Mouse (Mus musculus): Measurements from ENCODE around the gene Qprt. TPM values are rescaled to one million over a fixed set of nuclear protein-coding genes. Genes with fewer than 3 reads are reported as not detected.
"Not testable (repeated sequence)": the region's sequence is repeated elsewhere in the genome, so short reads cannot be mapped to it uniquely, and the experiment has no call there.

Qprt gene
- total RNA-seq, 2 experiments from 2014 or later = 4.6 to 5.2 TPM

- DNase-seq (ENCODE audit: low spot score in 2 of 2) = no peak
Measured at GRCm38 (mm10) chr7:127099528-127099927, 22.5 kb downstream of the Qprt start.

GRCm38 (mm10) chr7:127098950-127099349 is 23.1 kb downstream of the Qprt start:
- DNase-seq (ENCODE audit: low spot score in 2 of 2) = no peak

GRCm38 (mm10) chr7:127098521-127098920 is 23.5 kb downstream of the Qprt start:
- DNase-seq (ENCODE audit: low spot score in 2 of 2) = no peak

DNA sequence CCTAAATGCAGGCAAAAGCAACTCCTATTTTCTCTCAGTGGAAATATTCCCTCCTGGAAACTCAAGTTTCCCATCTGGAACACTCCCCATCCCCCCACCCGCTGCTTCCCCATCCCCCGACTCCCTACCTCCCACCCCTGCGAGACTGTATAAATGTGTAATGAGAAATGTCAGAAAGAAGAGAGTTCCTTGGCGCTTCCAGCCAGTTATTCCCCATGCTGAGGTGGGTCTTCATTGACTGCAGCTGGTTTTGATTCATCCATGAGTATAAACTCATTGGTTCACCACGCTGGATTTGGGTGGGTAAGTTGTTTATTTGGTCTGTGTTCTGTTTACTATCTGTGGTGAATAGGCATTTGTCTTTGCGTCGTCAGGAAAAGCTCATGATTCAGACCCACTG is 25.6 kb downstream of the Qprt start:
- DNase-seq (ENCODE audit: low spot score in 2 of 2) = no peak

DNA sequence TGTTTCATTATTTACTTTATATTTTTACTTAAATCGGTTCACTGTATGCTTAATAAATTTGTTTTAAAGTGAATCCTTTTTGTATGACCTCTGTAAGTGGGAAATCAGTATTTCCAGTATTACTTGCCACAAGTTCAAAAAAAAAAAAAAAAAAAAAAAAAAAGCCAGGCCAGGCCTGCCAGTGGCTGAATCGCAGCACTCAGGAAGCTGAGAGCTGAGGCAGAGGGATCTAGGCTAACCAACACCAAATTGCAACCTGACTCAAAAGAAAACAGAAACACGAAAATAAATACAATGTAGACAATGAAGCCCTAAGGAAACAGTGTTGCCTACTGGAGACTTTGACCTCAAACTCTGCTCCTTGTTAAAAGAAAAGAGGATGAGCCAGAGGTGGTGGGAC is 28.1 kb downstream of the Qprt start:
- DNase-seq (ENCODE audit: low spot score in 2 of 2) = no peak

- DNase-seq (ENCODE audit: low spot score in 2 of 2) = peak in 1 of 2 experiments; percentile 22
Measured at GRCm38 (mm10) chr7:127091114-127091896, 30.7 kb downstream of the Qprt start, which contains the start of gene AI467606. Gene AI467606, plus strand, starts transcription at chr7:127091359.

DNA sequence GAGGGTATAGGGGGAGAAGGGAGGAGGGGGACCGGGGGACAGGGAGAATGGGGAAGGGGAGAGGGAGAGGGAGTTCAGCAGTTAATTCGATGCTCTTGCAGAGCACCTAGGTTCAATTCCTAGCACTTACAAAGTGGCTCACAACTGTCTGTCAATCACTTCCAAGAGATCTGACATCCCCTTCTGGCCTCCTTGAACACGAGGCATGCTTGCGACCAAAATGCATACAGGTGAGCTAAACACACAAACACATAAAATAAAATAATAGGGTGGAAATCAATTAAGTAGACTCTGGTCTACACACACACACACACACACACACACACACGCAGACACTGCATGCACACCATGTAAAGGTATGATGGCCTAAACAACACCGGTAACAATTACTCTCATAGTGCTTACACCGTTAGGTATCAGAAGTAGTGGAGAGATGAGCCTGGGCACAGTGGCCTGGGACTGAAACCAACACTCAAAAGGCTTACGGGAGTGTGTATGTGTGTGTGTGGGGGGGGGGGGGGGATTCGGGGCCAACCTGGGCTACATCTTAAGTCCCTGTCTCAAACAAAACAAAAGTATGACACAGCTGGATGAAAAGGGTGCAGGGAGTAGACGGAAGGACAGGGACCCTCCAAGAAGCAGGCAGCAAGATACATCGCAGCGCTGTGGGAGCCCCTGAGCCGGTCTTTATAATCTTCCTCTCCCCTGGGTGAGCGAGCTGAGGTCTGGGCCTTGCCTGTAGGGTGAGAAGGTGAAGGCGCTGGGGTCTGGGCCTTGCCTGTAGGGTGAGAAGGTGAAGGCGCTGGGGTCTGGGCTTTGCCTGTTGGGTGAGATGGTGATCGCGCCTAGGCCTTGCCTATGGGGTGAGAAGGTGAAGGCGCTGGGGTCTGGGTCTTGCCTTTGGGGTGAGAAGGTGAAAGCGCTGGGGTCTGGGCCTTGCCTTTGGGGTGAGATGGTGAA is 31.6 kb downstream of the Qprt start:
- no peak for DNase-seq (ENCODE audit: low spot score in 2 of 2)

DNA sequence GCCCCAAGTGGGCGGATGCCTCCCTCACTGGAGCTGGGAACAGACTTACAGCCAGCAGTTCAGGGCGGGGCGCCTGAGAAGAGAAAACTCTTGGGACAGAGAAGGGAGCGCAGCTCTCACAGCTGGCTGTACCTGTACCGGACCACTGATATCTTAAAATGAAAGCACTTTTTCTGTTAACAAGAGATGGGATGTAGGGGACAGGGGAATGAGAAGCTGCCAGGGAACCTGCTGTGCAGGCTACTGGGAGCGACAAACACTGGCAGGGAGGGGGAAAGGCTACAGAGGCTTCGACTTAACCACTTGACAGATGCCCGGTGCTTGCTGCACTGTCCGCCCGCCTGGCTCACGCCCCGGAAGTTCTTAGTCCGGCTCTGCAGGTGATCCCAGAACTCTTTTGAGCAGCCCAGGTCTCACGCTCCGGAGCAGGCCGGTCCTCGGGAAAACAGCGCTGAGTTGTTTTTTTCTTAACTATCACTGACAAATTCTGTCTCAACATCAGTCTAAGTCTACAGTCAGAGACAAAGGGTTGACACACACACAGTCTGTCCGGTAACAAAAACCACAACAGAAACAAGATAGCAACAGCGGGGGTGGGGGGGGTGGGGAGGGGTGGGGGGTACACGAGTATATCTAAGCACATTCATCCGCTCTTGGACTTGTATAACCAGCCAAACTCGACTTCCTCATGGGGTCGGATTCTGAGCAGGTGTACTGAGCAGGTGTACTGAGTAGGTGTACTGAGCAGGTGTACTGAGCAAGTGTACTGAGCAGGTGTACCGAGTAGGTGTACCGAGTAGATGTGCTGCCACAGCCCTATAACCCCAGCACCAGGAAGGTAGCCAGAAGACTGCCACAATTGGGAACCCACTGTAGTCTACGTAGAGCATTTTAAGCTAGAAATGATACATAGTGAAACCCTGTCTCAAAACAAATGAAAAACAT is 32.9 kb downstream of the Qprt start:
- DNase-seq (ENCODE audit: low spot score in 2 of 2) = no peak

DNA sequence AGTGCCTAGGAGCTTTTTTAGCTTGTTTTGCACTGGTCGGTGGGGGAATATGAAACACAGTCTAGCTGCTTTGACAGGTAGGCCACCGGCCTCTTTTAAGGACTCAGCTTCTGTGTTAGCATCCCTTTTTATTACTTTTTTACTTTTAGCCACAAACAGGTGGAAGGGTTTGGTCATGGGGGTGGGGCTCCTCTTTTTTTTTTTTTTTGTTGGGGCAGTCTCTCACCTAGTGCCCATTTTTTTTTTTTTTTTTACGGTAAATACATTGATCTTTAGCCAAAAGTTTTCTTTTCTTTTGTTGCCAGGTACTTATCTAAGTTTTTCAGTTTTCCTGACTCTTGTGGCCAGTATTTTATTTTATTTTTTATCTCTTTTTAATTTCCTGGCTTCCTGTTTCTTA is 33.9 kb downstream of the Qprt start:
- no peak for DNase-seq (ENCODE audit: low spot score in 2 of 2)

DNA sequence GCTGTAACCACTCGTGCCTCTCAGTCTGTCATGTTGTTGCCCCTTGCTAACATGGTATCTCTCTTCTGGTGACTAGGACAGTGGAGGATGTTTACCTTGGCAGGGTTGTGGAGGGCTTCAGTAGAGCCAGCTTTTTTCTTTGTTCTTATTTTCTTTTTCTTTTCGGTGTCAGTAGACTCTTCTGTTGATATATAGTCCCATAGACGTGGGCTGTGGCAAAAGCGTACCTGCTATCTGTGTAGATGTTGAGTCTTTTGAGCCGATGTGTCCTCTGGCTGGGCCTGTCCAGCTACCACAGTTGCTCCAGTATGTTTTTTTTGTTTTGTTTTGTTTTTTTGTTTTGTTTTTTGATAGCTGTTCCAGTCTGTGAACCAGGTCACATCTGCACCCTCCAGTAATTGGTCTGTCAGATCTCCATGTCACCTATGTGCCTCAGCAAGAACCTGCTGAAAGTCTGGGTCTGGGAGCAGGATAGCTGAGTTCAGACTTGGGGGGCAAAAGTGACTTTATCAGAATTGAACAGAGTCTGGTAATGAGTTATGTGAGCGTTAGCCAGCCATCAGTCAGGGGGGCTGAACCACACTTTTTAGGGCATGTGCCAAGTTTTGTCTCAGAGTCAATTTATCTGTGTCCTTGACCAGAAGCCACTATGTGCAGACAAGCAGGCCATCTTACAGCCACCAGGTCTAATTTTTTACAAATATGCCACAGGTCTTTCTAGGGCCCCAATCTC is 34.6 kb downstream of the Qprt start, which contains the start of gene Zg16:
Gene Zg16, minus strand, starts transcription at position 51 of the 733 bp plus-strand sequence.
- DNase-seq (ENCODE audit: low spot score in 2 of 2) = not testable (repeated sequence)

- DNase-seq (ENCODE audit: low spot score in 2 of 2) = not testable (repeated sequence)
Measured at GRCm38 (mm10) chr7:127085751-127086150, 36.3 kb downstream of the Qprt start.

GRCm38 (mm10) chr7:127084794-127085193 is 37.2 kb downstream of the Qprt start:
- DNase-seq (ENCODE audit: low spot score in 2 of 2) = no peak

- DNase-seq (ENCODE audit: low spot score in 2 of 2) = no peak
Measured at GRCm38 (mm10) chr7:127083689-127084088, 38.3 kb downstream of the Qprt start.

DNA sequence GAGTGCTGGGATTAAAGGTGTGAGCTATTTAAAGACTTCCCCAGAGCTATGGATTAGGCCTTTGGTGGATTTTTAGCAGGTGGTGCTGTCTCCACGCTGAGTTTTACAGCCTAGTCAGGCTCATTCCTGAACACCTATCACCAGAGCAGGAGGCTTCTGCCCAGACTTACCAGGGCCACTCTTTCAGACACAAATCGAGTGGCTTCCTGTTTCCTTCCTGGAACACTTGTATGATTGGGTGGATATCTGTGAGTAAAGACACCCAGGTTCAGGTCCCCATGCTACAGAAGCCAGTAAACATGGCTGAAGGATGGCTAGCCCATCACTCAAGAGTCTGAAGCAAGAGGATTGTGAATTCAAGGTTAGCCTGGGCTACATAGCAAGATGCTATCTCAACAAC is 39.0 kb downstream of the Qprt start:
- DNase-seq (ENCODE audit: low spot score in 2 of 2) = no peak

DNA sequence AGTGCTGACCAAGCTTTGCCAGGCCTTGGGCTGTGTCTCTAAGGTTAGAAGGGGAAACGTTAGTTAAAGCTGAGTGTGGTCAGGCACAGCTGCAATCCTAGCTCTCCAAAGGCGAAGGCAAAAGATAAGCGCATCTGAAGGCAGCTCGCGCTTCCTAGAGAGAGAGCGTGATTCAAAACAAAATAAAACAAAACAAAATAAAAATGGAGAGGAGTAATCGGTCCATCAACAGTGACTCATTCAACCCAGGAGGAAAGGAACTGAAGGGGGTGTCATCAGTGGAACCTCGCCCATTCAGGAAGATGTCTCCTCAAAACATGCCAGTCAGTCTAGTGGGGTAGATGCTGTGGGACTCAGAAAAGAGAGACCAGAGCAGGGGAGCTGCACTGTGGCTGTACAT is 39.8 kb downstream of the Qprt start:
- no peak for DNase-seq (ENCODE audit: low spot score in 2 of 2)

DNA sequence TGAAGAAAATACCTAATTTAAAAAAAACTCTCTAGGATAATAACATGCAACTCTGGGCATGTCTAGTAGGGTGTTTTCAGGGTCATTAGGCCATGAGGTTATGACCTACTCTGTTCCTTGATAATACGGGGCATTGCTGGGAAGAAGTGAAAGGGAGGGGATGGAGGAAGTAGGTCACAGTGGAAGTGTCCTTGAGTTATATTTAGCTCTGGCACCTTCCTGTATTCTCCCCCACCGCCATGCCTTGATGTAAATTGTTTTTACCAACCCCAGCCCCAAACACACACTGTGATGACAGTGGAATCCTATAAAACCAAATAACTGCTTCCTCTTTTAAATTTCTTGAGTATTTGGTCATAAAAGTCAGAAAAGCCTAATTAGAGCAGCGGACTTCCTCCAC is 42.0 kb downstream of the Qprt start:
- no peak for DNase-seq (ENCODE audit: low spot score in 2 of 2)

- DNase-seq (ENCODE audit: low spot score in 2 of 2) = no peak
Measured at GRCm38 (mm10) chr7:127077692-127078091, 44.3 kb downstream of the Qprt start.

DNA sequence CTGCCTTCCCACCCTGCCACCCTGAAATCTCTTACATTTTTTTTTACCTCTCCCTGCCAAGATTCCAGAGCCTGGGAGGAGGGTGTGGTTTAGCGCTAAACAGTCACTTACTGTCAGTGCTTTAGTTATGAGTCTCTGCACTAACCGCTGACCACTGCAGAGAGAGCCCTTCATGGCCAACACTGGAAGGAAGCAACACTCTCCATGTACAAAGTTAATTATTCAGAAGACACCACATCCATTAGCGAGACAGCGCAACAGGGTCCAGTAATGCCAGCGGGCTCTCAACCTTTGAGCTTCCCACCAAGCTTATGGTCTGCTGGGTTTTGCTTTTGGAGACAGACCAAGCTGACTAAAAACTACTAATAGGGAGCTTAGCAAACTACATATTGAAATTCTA is 45.8 kb downstream of the Qprt start:
- DNase-seq (ENCODE audit: low spot score in 2 of 2) = no peak

- no peak for DNase-seq (ENCODE audit: low spot score in 2 of 2)
Measured at GRCm38 (mm10) chr7:127073221-127073620, 48.8 kb downstream of the Qprt start.

DNA sequence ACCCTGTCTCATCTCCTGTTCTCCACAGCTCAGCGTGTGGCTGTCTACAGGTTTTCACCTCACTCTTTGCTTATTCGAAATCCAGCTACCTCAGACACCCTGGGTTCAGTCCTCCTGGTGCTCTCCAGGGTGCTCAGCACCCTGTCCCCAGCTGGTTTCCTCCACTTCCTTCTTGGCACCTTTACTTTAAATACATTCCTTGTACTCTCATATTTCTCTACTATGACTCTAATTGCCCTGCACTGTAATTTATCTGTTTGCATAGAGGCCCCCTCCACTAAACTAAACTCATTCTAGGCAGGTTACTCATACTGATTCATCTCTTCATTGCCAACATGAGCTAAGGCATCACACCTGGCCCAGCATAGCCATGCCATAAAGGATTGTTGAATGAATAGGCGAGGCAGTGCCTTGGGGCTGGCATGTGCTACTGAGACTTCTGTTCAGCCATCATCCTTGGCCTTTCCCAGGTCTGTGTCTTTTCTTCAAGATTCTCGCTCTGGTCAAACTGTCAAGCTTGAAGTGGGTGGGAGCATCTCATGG is 51.1 kb downstream of the Qprt start:
- no peak for DNase-seq (ENCODE audit: low spot score in 2 of 2)
